Mouse (Mus musculus): ENCODE data around the gene Ncs1. TPM values are rescaled to one million over a fixed set of nuclear protein-coding genes. Genes with fewer than 3 reads are reported as not detected.

The Ncs1 gene
- total and polyA plus RNA-seq, 2 experiments from 2014 or later, result 167 to 185 TPM

DNA sequence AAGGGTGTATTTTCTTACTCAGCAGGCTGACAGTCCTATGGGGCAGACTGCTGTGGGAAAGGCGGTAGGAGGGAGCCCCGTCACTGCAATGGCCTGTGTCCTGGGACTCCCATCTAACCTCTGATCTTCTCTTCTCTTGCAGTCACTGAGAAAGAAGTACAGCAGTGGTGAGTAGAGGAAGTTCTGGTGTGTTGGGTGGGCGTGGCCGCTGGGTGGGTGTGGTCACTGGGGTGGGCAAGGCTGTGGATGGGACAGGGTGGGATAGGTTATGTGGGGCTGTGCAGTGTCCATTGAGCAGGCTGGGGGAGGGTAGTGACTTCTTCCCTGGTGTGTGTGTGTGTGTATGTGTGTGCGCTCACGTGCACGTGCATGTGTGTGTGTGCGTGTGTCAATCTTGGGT, 24.8 kb downstream of the Ncs1 start:
- DNase-seq (ENCODE audit: low spot score) (no peak), ATAC-seq (no peak)
- peaks cover 26% of the 10 kb centered on the region for H3K4me1 ChIP-seq (ENCODE audit: insufficient read depth, low read length)
- H3K4me2 ChIP-seq (ENCODE audit: low read depth, low read length), result no peak overlapping the region
- WGBS, result 95% methylated on average over 8 of the region's 8 CpGs
- no peak overlapping the region for H3K27ac ChIP-seq
- no peaks in the 10 kb centered on the region for H3K36me3 ChIP-seq (ENCODE audit: insufficient read depth, low read length)
- H3K9ac ChIP-seq (replicated peaks; ENCODE audit: low read length), result no peak overlapping the region
- TF ChIP-seq CTCF (IDR thresholded peaks at IDR 0.05; ENCODE audit: low read depth), result no peak
- H3K27me3 ChIP-seq (ENCODE audit: insufficient read depth, low read length), result no peaks in the 10 kb centered on the region
- no peak overlapping the region for H3K4me3 ChIP-seq (ENCODE audit: low read length)
- H3K9me3 ChIP-seq (ENCODE audit: low read length), result no peaks in the 10 kb centered on the region

DNA sequence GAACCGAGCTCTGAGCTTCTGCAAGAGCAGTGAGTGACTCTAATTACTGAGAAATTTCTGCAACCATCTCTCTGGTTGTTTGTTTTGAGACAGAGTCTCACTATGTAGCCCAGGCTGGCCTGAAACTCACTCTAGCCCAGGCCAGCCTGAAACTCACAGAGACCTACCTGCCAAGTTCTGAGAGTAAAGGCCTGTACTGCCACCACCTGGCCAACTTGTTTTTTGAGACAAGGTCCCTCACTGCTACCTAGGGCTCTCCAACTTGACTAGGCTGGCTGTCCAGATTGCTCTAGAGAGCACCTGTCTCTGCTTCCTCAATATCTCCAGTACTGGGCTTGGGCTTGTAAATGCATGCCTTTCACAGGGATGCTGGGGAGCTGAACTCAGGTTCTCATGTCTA, 25.4 kb downstream of the Ncs1 start:
- TF ChIP-seq CTCF (IDR thresholded peaks at IDR 0.05; ENCODE audit: low read depth), result peak; percentile 39; the same call in 1 of the 2 replicates
- H3K4me2 ChIP-seq (ENCODE audit: low read depth, low read length), result no peak overlapping the region
- H3K4me3 ChIP-seq (ENCODE audit: low read length), result no peak overlapping the region
- no peak overlapping the region for H3K9ac ChIP-seq (replicated peaks; ENCODE audit: low read length)
- WGBS, result 87% methylated on average over 1 of the region's 1 CpGs
- H3K27me3 ChIP-seq (ENCODE audit: insufficient read depth, low read length), result no peaks in the 10 kb centered on the region
- no peaks in the 10 kb centered on the region for H3K36me3 ChIP-seq (ENCODE audit: insufficient read depth, low read length)
- no peak for DNase-seq (ENCODE audit: low spot score)
- H3K4me1 ChIP-seq (ENCODE audit: insufficient read depth, low read length), result peaks cover 21% of the 10 kb centered on the region
- H3K27ac ChIP-seq, result no peak overlapping the region
- ATAC-seq, result no peak
- H3K9me3 ChIP-seq (ENCODE audit: low read length), result no peaks in the 10 kb centered on the region

DNA sequence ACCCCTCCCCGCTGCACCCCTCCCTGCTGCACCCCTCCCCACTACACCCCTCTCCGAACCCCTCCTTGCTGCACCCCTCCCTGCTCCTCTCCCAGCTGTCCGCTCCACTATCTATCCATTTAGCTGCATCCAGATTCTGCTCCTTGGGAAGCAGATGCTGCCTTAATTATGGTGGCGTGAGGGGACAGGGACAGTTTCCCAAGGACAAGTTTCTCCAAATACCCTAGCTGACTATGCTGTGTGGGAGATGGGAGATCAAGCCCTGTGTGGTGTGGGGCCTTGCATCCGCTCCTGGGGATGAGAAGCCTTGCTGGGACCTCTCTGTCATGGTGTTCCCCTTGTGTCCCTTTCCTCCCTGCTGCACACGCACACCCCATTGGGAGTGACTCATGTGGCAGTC, 29.4 kb downstream of the Ncs1 start:
- DNase-seq (ENCODE audit: low spot score) (no peak), ATAC-seq (no peak)
- no peaks in the 10 kb centered on the region for H3K4me1 ChIP-seq (ENCODE audit: insufficient read depth, low read length)
- WGBS, result 81% methylated on average over 6 of the region's 6 CpGs
- H3K9me3 ChIP-seq (ENCODE audit: low read length), result no peaks in the 10 kb centered on the region
- no peak overlapping the region for H3K27ac ChIP-seq
- no peak for TF ChIP-seq CTCF (IDR thresholded peaks at IDR 0.05; ENCODE audit: low read depth)
- no peak overlapping the region for H3K4me3 ChIP-seq (ENCODE audit: low read length)
- H3K4me2 ChIP-seq (ENCODE audit: low read depth, low read length), result no peak overlapping the region
- no peaks in the 10 kb centered on the region for H3K36me3 ChIP-seq (ENCODE audit: insufficient read depth, low read length)
- H3K27me3 ChIP-seq (ENCODE audit: insufficient read depth, low read length), result no peaks in the 10 kb centered on the region
- H3K9ac ChIP-seq (replicated peaks; ENCODE audit: low read length), result no peak overlapping the region

DNA sequence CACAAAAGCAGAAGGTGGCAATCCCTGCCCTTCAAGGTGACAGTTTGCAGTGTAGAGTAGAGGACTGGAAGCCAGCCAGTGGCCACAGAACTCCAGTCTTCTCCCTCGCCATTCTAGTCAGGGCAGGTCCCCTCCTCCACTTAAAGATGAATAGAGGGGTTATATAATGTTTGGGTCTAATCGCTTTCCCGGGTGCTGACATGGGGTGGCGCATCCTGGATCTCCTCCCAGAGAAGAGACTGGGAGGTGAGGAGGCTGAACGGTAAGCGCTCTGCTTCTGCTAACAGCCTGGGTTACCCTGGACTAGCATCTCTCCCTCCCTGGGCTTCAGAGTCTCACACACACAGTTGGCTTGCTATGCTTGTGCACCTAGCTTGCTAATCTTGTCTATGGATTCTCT, 32.2 kb downstream of the Ncs1 start:
- Histone ChIP-seq H3K9ac (replicated peaks; ENCODE audit: low read length) (no peak overlapping the region), H3K4me1 (ENCODE audit: insufficient read depth, low read length) (no peaks in the 10 kb centered on the region), H3K4me2 (ENCODE audit: low read depth, low read length) (no peak overlapping the region), H3K9me3 (ENCODE audit: low read length) (no peaks in the 10 kb centered on the region), H3K36me3 (ENCODE audit: insufficient read depth, low read length) (peaks cover 11% of the 10 kb centered on the region), H3K27ac (peak overlapping the region; percentile 20; the same call in 1 of the 2 replicates), H3K27me3 (ENCODE audit: insufficient read depth, low read length) (no peaks in the 10 kb centered on the region), H3K4me3 (ENCODE audit: low read length) (no peak overlapping the region)
- whole genome bisulfite sequencing, result 49% methylated on average over 6 of the region's 6 CpGs
- TF ChIP-seq CTCF (IDR thresholded peaks at IDR 0.05; ENCODE audit: low read depth), result no peak
- ATAC-seq (no peak), DNase-seq (ENCODE audit: low spot score) (no peak)

DNA sequence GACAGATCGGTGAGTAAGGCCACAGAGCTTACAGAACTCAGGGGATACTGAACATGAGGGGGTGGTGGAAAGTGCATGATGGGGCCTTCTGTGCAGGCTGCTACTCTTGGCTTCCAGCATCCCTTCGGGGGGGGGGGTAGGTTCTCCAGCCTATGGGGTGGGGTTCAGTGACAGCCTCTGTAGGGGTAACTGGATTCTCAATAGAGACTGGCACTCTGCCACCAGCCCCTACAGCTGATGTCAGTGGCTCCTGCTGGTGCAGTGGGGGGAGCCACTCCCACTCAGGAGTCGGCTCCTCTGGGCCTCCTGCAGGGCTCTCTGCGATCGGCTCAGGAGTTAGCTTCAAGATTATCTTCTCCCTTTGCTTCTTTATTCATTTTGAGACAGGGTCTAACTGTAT, 32.9 kb downstream of the Ncs1 start:
- Histone ChIP-seq H3K9me3 (ENCODE audit: low read length) (no peaks in the 10 kb centered on the region), H3K36me3 (ENCODE audit: insufficient read depth, low read length) (peaks cover 11% of the 10 kb centered on the region), H3K27ac (no peak overlapping the region), H3K4me3 (ENCODE audit: low read length) (no peak overlapping the region), H3K4me2 (ENCODE audit: low read depth, low read length) (no peak overlapping the region), H3K4me1 (ENCODE audit: insufficient read depth, low read length) (no peaks in the 10 kb centered on the region), H3K9ac (replicated peaks; ENCODE audit: low read length) (no peak overlapping the region), H3K27me3 (ENCODE audit: insufficient read depth, low read length) (no peaks in the 10 kb centered on the region)
- ATAC-seq (no peak), DNase-seq (ENCODE audit: low spot score) (no peak)
- TF ChIP-seq CTCF (IDR thresholded peaks at IDR 0.05; ENCODE audit: low read depth), result no peak
- 41% methylated on average over 5 of the region's 5 CpGs for WGBS

DNA sequence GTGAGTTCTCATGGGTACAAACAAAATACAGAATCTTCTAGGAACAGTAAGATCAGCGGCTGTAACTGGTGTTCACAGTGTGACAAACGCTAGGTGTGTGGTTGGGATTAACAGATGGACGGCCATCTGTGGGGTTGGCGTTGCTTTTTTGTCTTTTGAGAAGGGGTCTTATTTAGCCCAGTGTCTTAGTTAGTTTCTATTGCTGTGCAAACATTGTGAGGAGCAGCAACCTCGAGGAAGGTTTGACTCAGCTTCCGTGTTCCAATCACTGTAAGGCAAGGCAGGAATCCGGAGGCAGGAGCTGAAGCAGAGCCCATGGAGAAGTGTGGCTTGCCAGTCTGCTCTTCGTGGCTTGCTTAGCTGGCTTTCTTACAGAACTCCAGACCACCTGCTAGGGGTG, 35.5 kb downstream of the Ncs1 start:
- 59% methylated on average over 8 of the region's 8 CpGs for WGBS
- Histone ChIP-seq H3K9ac (replicated peaks; ENCODE audit: low read length) (no peak overlapping the region), H3K4me3 (ENCODE audit: low read length) (no peak overlapping the region), H3K4me1 (ENCODE audit: insufficient read depth, low read length) (no peaks in the 10 kb centered on the region), H3K9me3 (ENCODE audit: low read length) (no peaks in the 10 kb centered on the region), H3K27me3 (ENCODE audit: insufficient read depth, low read length) (no peaks in the 10 kb centered on the region), H3K27ac (no peak overlapping the region), H3K4me2 (ENCODE audit: low read depth, low read length) (no peak overlapping the region), H3K36me3 (ENCODE audit: insufficient read depth, low read length) (peaks cover 33% of the 10 kb centered on the region)
- TF ChIP-seq CTCF (IDR thresholded peaks at IDR 0.05; ENCODE audit: low read depth), result no peak
- DNase-seq (ENCODE audit: low spot score) (no peak), ATAC-seq (no peak)

DNA sequence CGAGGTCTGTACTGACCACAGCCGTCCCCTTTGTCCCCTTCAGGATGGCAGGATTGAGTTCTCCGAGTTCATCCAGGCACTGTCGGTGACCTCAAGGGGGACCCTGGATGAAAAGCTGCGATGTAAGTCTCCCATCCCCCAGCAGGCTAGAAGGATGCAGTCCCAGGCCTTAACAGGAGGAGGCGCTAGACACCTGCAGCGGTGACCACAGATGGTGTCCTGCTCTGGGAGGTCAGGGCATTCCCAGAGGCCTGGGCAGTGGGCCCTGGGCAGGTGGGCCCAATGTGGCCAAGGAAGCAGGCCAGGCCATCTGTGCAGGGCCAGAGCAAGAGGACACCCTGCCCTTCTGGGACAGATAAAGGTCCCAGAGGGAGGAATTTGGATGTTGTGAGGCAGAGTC, 36.6 kb downstream of the Ncs1 start:
- peak; percentile 64 for TF ChIP-seq CTCF (IDR thresholded peaks at IDR 0.05; ENCODE audit: low read depth)
- H3K36me3 ChIP-seq (ENCODE audit: insufficient read depth, low read length), result peaks cover 44% of the 10 kb centered on the region
- no peaks in the 10 kb centered on the region for H3K4me1 ChIP-seq (ENCODE audit: insufficient read depth, low read length)
- no peak overlapping the region for H3K4me2 ChIP-seq (ENCODE audit: low read depth, low read length)
- 51% methylated on average over 7 of the region's 7 CpGs for WGBS
- H3K27ac ChIP-seq, result no peak overlapping the region
- H3K27me3 ChIP-seq (ENCODE audit: insufficient read depth, low read length), result no peaks in the 10 kb centered on the region
- no peak overlapping the region for H3K4me3 ChIP-seq (ENCODE audit: low read length)
- no peak for DNase-seq (ENCODE audit: low spot score)
- H3K9ac ChIP-seq (replicated peaks; ENCODE audit: low read length), result no peak overlapping the region
- ATAC-seq, result no peak
- H3K9me3 ChIP-seq (ENCODE audit: low read length), result no peaks in the 10 kb centered on the region

Data from hindbrain, postnatal 0 days (tissue).